Mouse (Mus musculus): ENCODE measurements around the gene Ints3. TPM values are rescaled to one million over a fixed set of nuclear protein-coding genes. Genes with fewer than 3 reads are reported as not detected.

The Ints3 gene
- total and polyA plus RNA-seq, 3 experiments, result 58.5 to 115 (median 101) TPM

GRCm38 (mm10) chr3:90454931-90455330 lies 21.5 kb upstream of the Ints3 start:
- Histone ChIP-seq H3K79me2 (ENCODE audit: control insufficient read depth, insufficient read depth, low read length, poor library complexity) (no peaks in the 10 kb centered on the region), H3K4me3 (ENCODE audit: control insufficient read depth in 1 of 2, insufficient read depth in 1 of 2, low read depth in 2 of 2, low read length in 2 of 2) (no peak overlapping the region), H3K27ac (ENCODE audit: control insufficient read depth, low read depth, low read length) (no peak overlapping the region), H3K9me3 (replicated peaks; ENCODE audit: insufficient read depth, low read length) (no peaks in the 10 kb centered on the region), H3K27me3 (ENCODE audit: control insufficient read depth in 1 of 2, insufficient read depth in 2 of 2, low read length in 2 of 2) (peaks cover 1 to 3% of the 10 kb centered on the region in 2 experiments), H3K4me1 (ENCODE audit: control insufficient read depth in 1 of 2, insufficient read depth in 2 of 2, low read length in 2 of 2) (peaks cover 0 to 4% of the 10 kb centered on the region in 2 experiments; a peak in 1 of 4 replicates), H3K9ac (ENCODE audit: control insufficient read depth, low read depth, low read length, poor library complexity, severe bottlenecking) (no peak overlapping the region), H3K36me3 (ENCODE audit: control insufficient read depth in 1 of 2, insufficient read depth in 2 of 2, low read length in 2 of 2) (0 out of 4 replicates have a peak, but pooled peaks cover 0 to 2% of the 10 kb centered on the region in 2 experiments)
- TF ChIP-seq HCFC1 (IDR thresholded peaks at IDR 0.05; ENCODE audit: low read depth, low read length), result no peak
- no peak for TF ChIP-seq BHLHE40 (IDR thresholded peaks at IDR 0.05; ENCODE audit: borderline replicate concordance, low read depth, low read length)
- TF ChIP-seq GATA1 (IDR thresholded peaks at IDR 0.05; ENCODE audit: low read depth, low read length), result no peak
- TF ChIP-seq CTCF (IDR thresholded peaks at IDR 0.05 in 2 of 3, conservative IDR thresholded peaks at IDR 0.05 in 1 of 3; ENCODE audit: control insufficient read depth in 1 of 3, insufficient read depth in 1 of 3, low read depth in 2 of 3, low read length in 3 of 3, poor library complexity in 1 of 3, severe bottlenecking in 1 of 3), result no peak
- TF ChIP-seq MAZ (IDR thresholded peaks at IDR 0.05; ENCODE audit: low read depth, low read length), result no peak
- TF ChIP-seq CHD1 (IDR thresholded peaks at IDR 0.05; ENCODE audit: low read depth, low read length), result no peak
- no peak for TF ChIP-seq ZNF384 (IDR thresholded peaks at IDR 0.05; ENCODE audit: low read depth, low read length)
- no peak for TF ChIP-seq SMC3 (IDR thresholded peaks at IDR 0.05; ENCODE audit: low read depth, low read length)
- TF ChIP-seq ZC3H11A (IDR thresholded peaks at IDR 0.05; ENCODE audit: low read depth, low read length), result no peak
- TF ChIP-seq POLR2AphosphoS5 (IDR thresholded peaks at IDR 0.05; ENCODE audit: borderline replicate concordance, low read depth, low read length), result no peak
- DNase-seq (ENCODE audit: low read depth, low spot score), result no peak

GRCm38 (mm10) chr3:90451396-90452095 lies 18.1 kb upstream of the Ints3 start:
- Histone ChIP-seq H3K79me2 (ENCODE audit: control insufficient read depth, insufficient read depth, low read length, poor library complexity) (no peaks in the 10 kb centered on the region), H3K9me3 (replicated peaks; ENCODE audit: insufficient read depth, low read length) (no peaks in the 10 kb centered on the region), H3K4me1 (ENCODE audit: control insufficient read depth in 1 of 2, insufficient read depth in 2 of 2, low read length in 2 of 2) (peaks cover 0 to 6% of the 10 kb centered on the region in 2 experiments; a peak in 2 of 4 replicates), H3K27ac (ENCODE audit: control insufficient read depth, low read depth, low read length) (no peak overlapping the region), H3K4me3 (ENCODE audit: control insufficient read depth in 1 of 2, insufficient read depth in 1 of 2, low read depth in 2 of 2, low read length in 2 of 2) (no peak overlapping the region), H3K27me3 (ENCODE audit: control insufficient read depth in 1 of 2, insufficient read depth in 2 of 2, low read length in 2 of 2) (peaks cover 0 to 3% of the 10 kb centered on the region in 2 experiments; a peak in 3 of 4 replicates), H3K36me3 (ENCODE audit: control insufficient read depth in 1 of 2, insufficient read depth in 2 of 2, low read length in 2 of 2) (0 out of 4 replicates have a peak, but pooled peaks cover 0 to 2% of the 10 kb centered on the region in 2 experiments), H3K9ac (ENCODE audit: control insufficient read depth, low read depth, low read length, poor library complexity, severe bottlenecking) (no peak overlapping the region)
- TF ChIP-seq POLR2AphosphoS2 (IDR thresholded peaks at IDR 0.05; ENCODE audit: low read length) (no peak), CHD1 (IDR thresholded peaks at IDR 0.05; ENCODE audit: low read depth, low read length) (no peak), RCOR1 (IDR thresholded peaks at IDR 0.05; ENCODE audit: low read depth, low read length) (no peak), ELF1 (IDR thresholded peaks at IDR 0.05; ENCODE audit: low read depth, low read length) (0 out of 2 replicates have a peak, but pooled peaks have one; percentile 5)
- no peak for DNase-seq (ENCODE audit: low read depth, low spot score)

- peaks cover 3 to 13% of the 10 kb centered on the region in 2 experiments for H3K4me1 ChIP-seq (ENCODE audit: control insufficient read depth in 1 of 2, insufficient read depth in 2 of 2, low read length in 2 of 2)
- no peak overlapping the region for H3K9ac ChIP-seq (ENCODE audit: control insufficient read depth, low read depth, low read length, poor library complexity, severe bottlenecking)
- peaks cover 0 to 5% of the 10 kb centered on the region in 2 experiments; a peak in 2 of 4 replicates for H3K36me3 ChIP-seq (ENCODE audit: control insufficient read depth in 1 of 2, insufficient read depth in 2 of 2, low read length in 2 of 2)
- H3K27ac ChIP-seq (ENCODE audit: control insufficient read depth, low read depth, low read length), result no peak overlapping the region
- H3K4me3 ChIP-seq (ENCODE audit: control insufficient read depth in 1 of 2, insufficient read depth in 1 of 2, low read depth in 2 of 2, low read length in 2 of 2), result no peak overlapping the region
- H3K79me2 ChIP-seq (ENCODE audit: control insufficient read depth, insufficient read depth, low read length, poor library complexity), result no peaks in the 10 kb centered on the region; the same call in 1 of the 2 replicates
- peaks cover 0 to 3% of the 10 kb centered on the region in 2 experiments; a peak in 3 of 4 replicates for H3K27me3 ChIP-seq (ENCODE audit: control insufficient read depth in 1 of 2, insufficient read depth in 2 of 2, low read length in 2 of 2)
- no peak for DNase-seq (ENCODE audit: low read depth, low spot score)
- no peaks in the 10 kb centered on the region for H3K9me3 ChIP-seq (replicated peaks; ENCODE audit: insufficient read depth, low read length)
- TF ChIP-seq BHLHE40 (IDR thresholded peaks at IDR 0.05; ENCODE audit: borderline replicate concordance, low read depth, low read length) (no peak), HCFC1 (IDR thresholded peaks at IDR 0.05; ENCODE audit: low read depth, low read length) (no peak), EP300 (IDR thresholded peaks at IDR 0.05; ENCODE audit: low read depth in 1 of 2, low read length in 2 of 2) (no peak), TBP (IDR thresholded peaks at IDR 0.05; ENCODE audit: low read depth, low read length) (no peak), ETS1 (IDR thresholded peaks at IDR 0.05; ENCODE audit: low read depth, low read length) (no peak), NRF1 (IDR thresholded peaks at IDR 0.05; ENCODE audit: insufficient read depth, low read depth, low read length, poor library complexity, severe bottlenecking) (no peak), MAX (IDR thresholded peaks at IDR 0.05; ENCODE audit: low read length) (no peak), USF2 (IDR thresholded peaks at IDR 0.05; ENCODE audit: borderline replicate concordance in 1 of 2, insufficient read depth in 1 of 2, low read depth in 1 of 2, low read length in 2 of 2) (no peak), GATA1 (IDR thresholded peaks at IDR 0.05; ENCODE audit: low read depth, low read length) (no peak), TAL1 (IDR thresholded peaks at IDR 0.05; ENCODE audit: low read length) (no peak), MAFK (IDR thresholded peaks at IDR 0.05; ENCODE audit: borderline replicate concordance, low read depth, low read length) (no peak), TCF12 (IDR thresholded peaks at IDR 0.05; ENCODE audit: low read depth, low read length) (no peak), GABPA (IDR thresholded peaks at IDR 0.05; ENCODE audit: low read depth, low read length) (no peak)
Measured at GRCm38 (mm10) chr3:90450874-90451273, 17.5 kb upstream of the Ints3 start.

Data from MEL (cell line).